Comparison of ENCODE assay signal across 11 mouse cellular contexts in the genomic region with DNA sequence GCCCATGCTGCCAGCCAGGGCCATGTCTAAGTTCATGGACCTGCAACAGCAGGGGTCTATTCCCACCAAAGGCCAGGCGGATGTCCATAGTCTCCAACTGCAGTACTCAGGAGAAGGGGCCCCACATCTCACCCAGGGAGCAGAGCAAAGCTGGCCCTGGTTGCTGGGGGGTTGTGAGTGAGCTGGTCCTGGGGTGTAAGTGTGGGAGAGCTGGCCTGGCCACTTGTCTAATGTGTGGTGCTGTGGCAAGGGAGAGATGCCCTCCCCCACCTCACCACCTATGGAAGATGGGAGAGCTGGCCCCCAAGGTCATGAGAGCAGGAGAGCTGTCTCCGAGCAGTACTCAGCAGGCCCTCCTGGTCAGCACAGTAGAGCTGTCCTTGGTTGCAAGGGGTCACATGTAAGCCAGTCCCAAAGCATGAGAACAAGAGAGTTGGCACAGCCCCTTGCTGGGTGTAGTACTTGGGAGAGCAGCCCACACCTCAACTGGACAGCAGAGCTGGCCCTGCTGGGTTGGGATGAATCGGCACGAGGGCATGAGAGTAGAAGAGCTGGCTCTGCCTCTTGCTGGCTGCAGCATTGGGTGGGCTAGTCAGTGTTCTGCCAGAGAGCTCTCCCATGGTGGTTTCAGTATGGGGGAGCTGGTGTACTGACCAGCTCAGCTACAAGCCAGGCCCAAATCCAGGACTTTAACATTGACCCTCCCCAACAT.
DNase-seq lines count a peak whose midpoint lies in the region; ATAC-seq and TF ChIP-seq lines count a peak whose summit lies in the region.
"Had no signal": no experiment of that assay in that cellular context is flagged by ENCODE, and none has a peak within 500 bp of the region (broad histone marks: within the 10 kb centered on the region; RNA-seq: fewer than 3 reads in every experiment).

No protein-coding gene starts in this region.

- H3K9me3 ChIP-seq in limb, embryonic 12.5 days, result no peaks in the 10 kb centered on the region
- H3K9me3 ChIP-seq in limb, embryonic 10.5 days (replicated peaks), result no peaks in the 10 kb centered on the region
- H3K9me3 ChIP-seq in forebrain, embryonic 15.5 days, result no peaks in the 10 kb centered on the region
- no peaks in the 10 kb centered on the region; the same call in 1 of the 2 replicates for H3K9me3 ChIP-seq in midbrain, embryonic 11.5 days (ENCODE audit: control insufficient read depth, low read length)
- no peaks in the 10 kb centered on the region for H3K9me3 ChIP-seq in neural tube, embryonic 15.5 days (replicated peaks)

- no peak overlapping the region for H3K27ac ChIP-seq in limb, embryonic 12.5 days
- H3K27ac ChIP-seq in limb, embryonic 10.5 days, result no peak overlapping the region
- H3K27ac ChIP-seq in forebrain, embryonic 15.5 days (replicated peaks), result 0 out of 2 replicates have a peak overlapping the region, but pooled peaks have one; percentile 47
- peak overlapping the region; percentile 4; the same call in 1 of the 2 replicates for H3K27ac ChIP-seq in midbrain, embryonic 11.5 days (ENCODE audit: low read depth, low read length)
- H3K27ac ChIP-seq in neural tube, embryonic 15.5 days (replicated peaks), result no peak overlapping the region
- no peak overlapping the region for H3K27ac ChIP-seq in layer of hippocampus, adult 2 months

- no peak for TF ChIP-seq CTCF in layer of hippocampus, adult 2 months (conservative IDR thresholded peaks at IDR 0.05)

- no peaks in the 10 kb centered on the region for H3K4me1 ChIP-seq in limb, embryonic 12.5 days (replicated peaks)
- no peaks in the 10 kb centered on the region for H3K4me1 ChIP-seq in limb, embryonic 10.5 days
- peaks cover 11% of the 10 kb centered on the region for H3K4me1 ChIP-seq in forebrain, embryonic 15.5 days
- H3K4me1 ChIP-seq in midbrain, embryonic 11.5 days (ENCODE audit: control insufficient read depth, insufficient read depth, low read length), result 0 out of 2 replicates have a peak, but pooled peaks cover 2% of the 10 kb centered on the region
- H3K4me1 ChIP-seq in neural tube, embryonic 15.5 days, result no peaks in the 10 kb centered on the region

- H3K9ac ChIP-seq in limb, embryonic 12.5 days (replicated peaks), result no peak overlapping the region
- H3K9ac ChIP-seq in forebrain, embryonic 15.5 days (replicated peaks), result 0 out of 2 replicates have a peak overlapping the region, but pooled peaks have one; percentile 15
- no peak overlapping the region for H3K9ac ChIP-seq in midbrain, embryonic 11.5 days (ENCODE audit: low read length)
- no peak overlapping the region for H3K9ac ChIP-seq in neural tube, embryonic 15.5 days (replicated peaks)

- H3K4me2 ChIP-seq in limb, embryonic 12.5 days, result no peak overlapping the region
- H3K4me2 ChIP-seq in forebrain, embryonic 15.5 days (replicated peaks), result no peak overlapping the region
- H3K4me2 ChIP-seq in midbrain, embryonic 11.5 days, result no peak overlapping the region
- no peak overlapping the region for H3K4me2 ChIP-seq in neural tube, embryonic 15.5 days

- no peak for DNase-seq in limb, embryonic 10.5 days (ENCODE audit: low spot score)
- DNase-seq in midbrain, embryonic 11.5 days (ENCODE audit: low spot score, missing footprints), result peak; percentile 87
- DNase-seq in layer of hippocampus, adult 2 months (ENCODE audit: low spot score in 2 of 2), result no peak
- no peak for DNase-seq in thymus, postnatal 4 days
- DNase-seq: cerebellum, postnatal 36 days; kidney, postnatal 4 days; right cerebral cortex, postnatal 14 days had no signal

- no peaks in the 10 kb centered on the region for H3K36me3 ChIP-seq in limb, embryonic 12.5 days
- H3K36me3 ChIP-seq in limb, embryonic 10.5 days, result no peaks in the 10 kb centered on the region
- no peaks in the 10 kb centered on the region for H3K36me3 ChIP-seq in forebrain, embryonic 15.5 days
- no peaks in the 10 kb centered on the region for H3K36me3 ChIP-seq in midbrain, embryonic 11.5 days (ENCODE audit: control insufficient read depth, insufficient read depth, low read length)
- no peaks in the 10 kb centered on the region for H3K36me3 ChIP-seq in neural tube, embryonic 15.5 days

- H3K4me3 ChIP-seq in limb, embryonic 12.5 days (replicated peaks), result no peak overlapping the region
- no peak overlapping the region for H3K4me3 ChIP-seq in limb, embryonic 10.5 days
- no peak overlapping the region for H3K4me3 ChIP-seq in forebrain, embryonic 15.5 days
- H3K4me3 ChIP-seq in midbrain, embryonic 11.5 days (ENCODE audit: low read depth, low read length), result no peak overlapping the region
- no peak overlapping the region for H3K4me3 ChIP-seq in neural tube, embryonic 15.5 days (replicated peaks)
- H3K4me3 ChIP-seq in layer of hippocampus, adult 2 months, result no peak overlapping the region

- 68% methylated on average over 4 of the region's 4 CpGs for WGBS in limb, embryonic 12.5 days
- WGBS in limb, embryonic 10.5 days, result 77% methylated on average over 4 of the region's 4 CpGs
- WGBS in forebrain, embryonic 15.5 days, result 34% methylated on average over 4 of the region's 4 CpGs
- WGBS in midbrain, embryonic 11.5 days, result 46% methylated on average over 4 of the region's 4 CpGs
- 36% methylated on average over 4 of the region's 4 CpGs for WGBS in neural tube, embryonic 15.5 days

- ATAC-seq in limb, embryonic 12.5 days (ENCODE audit: insufficient number of reproducible peaks, insufficient read depth, low FRiP score, low TSS enrichment, low read depth), result peak; percentile 47
- peak; percentile 68 for ATAC-seq in forebrain, embryonic 15.5 days (replicated peaks)
- peak; percentile 71 for ATAC-seq in midbrain, embryonic 11.5 days (ENCODE audit: low FRiP score)
- ATAC-seq in neural tube, embryonic 15.5 days (ENCODE audit: low FRiP score), result 0 out of 2 replicates have a peak, but pooled peaks have one; percentile 19

- no peaks in the 10 kb centered on the region for H3K27me3 ChIP-seq in limb, embryonic 12.5 days
- no peaks in the 10 kb centered on the region for H3K27me3 ChIP-seq in limb, embryonic 10.5 days (ENCODE audit: low read depth, poor library complexity, severe bottlenecking)
- no peaks in the 10 kb centered on the region for H3K27me3 ChIP-seq in forebrain, embryonic 15.5 days
- H3K27me3 ChIP-seq in midbrain, embryonic 11.5 days (ENCODE audit: control insufficient read depth, insufficient read depth, low read length), result no peaks in the 10 kb centered on the region
- H3K27me3 ChIP-seq in neural tube, embryonic 15.5 days (replicated peaks), result no peaks in the 10 kb centered on the region
- H3K27me3 ChIP-seq: CH12.LX had no signal

Comparison
In these comparisons a context has a peak if more than half of its experiments do, and no peak if none do; other contexts are left out.
1. ATAC-seq: peak in every context shown above with its lines; median percentile 71 in midbrain, embryonic 11.5 days; 68 in forebrain, embryonic 15.5 days; 47 in limb, embryonic 12.5 days; 19 in neural tube, embryonic 15.5 days.
2. H3K27ac ChIP-seq: peak in forebrain, embryonic 15.5 days (single experiment) and midbrain, embryonic 11.5 days (single experiment); none in limb, embryonic 12.5 days (single experiment), limb, embryonic 10.5 days (single experiment), neural tube, embryonic 15.5 days (single experiment) and layer of hippocampus, adult 2 months (single experiment).